Mouse (Mus musculus): Measurements from ENCODE around the gene Dus2. TPM values are rescaled to one million over a fixed set of nuclear protein-coding genes. Genes with fewer than 3 reads are reported as not detected.
A peak's percentile ranks its signal among the peaks of the same experiment; 100 is the strongest.
"Not testable (repeated sequence)": the region's sequence is repeated elsewhere in the genome, so short reads cannot be mapped to it uniquely, and the experiment has no call there.

The Dus2 gene
- polyA plus RNA-seq, 1 experiment from 2014 or later = 15.4 TPM

- ChIA-PET CTCF (interaction anchor here (0.6 to 0.8 kb wide), 2 partner anchors 26 to 177 kb away, joined by 3 read pairs; no protein-coding TSS in a partner anchor), POLR2A (interaction anchor here (0.6 to 0.7 kb wide), 3 partner anchors 19 to 521 kb away, joined by 3 to 4 read pairs (median 3); no protein-coding TSS in a partner anchor)
- in situ Hi-C loops (cut with MboI; ENCODE audit: low pct_unique_long_range_greater_than_20kb) = no loop called here
- TF ChIP-seq CTCF (IDR thresholded peaks at IDR 0.05) = no peak
- H3K27me3 ChIP-seq = no peaks in the 10 kb centered on the region
- DNase-seq (ENCODE audit: low read depth, low spot score) (no peak), ATAC-seq (no peak)
These were observed 26.5 kb upstream of the Dus2 start for GRCm38 (mm10) chr8:105964506-105965265.

GRCm38 (mm10) chr8:105965266-105965904 is 25.8 kb upstream of the Dus2 start:
- POLR2A ChIA-PET = no interaction called here
- DNase-seq (ENCODE audit: low read depth, low spot score) (no peak), ATAC-seq (peak; percentile 52)
- TF ChIP-seq CTCF (IDR thresholded peaks at IDR 0.05) = no peak
- CTCF ChIA-PET = no interaction called here
- H3K27me3 ChIP-seq = no peaks in the 10 kb centered on the region
- in situ Hi-C loops (cut with MboI; ENCODE audit: low pct_unique_long_range_greater_than_20kb) = no loop called here

- in situ Hi-C loops (cut with MboI; ENCODE audit: low pct_unique_long_range_greater_than_20kb) = no loop called here
- DNase-seq (ENCODE audit: low read depth, low spot score) (no peak), ATAC-seq (peak; percentile 61)
- no peaks in the 10 kb centered on the region for H3K27me3 ChIP-seq
- no peak for TF ChIP-seq CTCF (IDR thresholded peaks at IDR 0.05)
- POLR2A ChIA-PET = interaction anchor here (0.6 kb wide), 1 partner anchor 27 kb away, joined by 4 read pairs; no protein-coding TSS in a partner anchor
- CTCF ChIA-PET = no interaction called here
These were observed 25.2 kb upstream of the Dus2 start, which contains the start of gene Slc12a4 for GRCm38 (mm10) chr8:105965905-105966341. TSS of gene Slc12a4 (minus strand) at chr8:105966097.

DNA sequence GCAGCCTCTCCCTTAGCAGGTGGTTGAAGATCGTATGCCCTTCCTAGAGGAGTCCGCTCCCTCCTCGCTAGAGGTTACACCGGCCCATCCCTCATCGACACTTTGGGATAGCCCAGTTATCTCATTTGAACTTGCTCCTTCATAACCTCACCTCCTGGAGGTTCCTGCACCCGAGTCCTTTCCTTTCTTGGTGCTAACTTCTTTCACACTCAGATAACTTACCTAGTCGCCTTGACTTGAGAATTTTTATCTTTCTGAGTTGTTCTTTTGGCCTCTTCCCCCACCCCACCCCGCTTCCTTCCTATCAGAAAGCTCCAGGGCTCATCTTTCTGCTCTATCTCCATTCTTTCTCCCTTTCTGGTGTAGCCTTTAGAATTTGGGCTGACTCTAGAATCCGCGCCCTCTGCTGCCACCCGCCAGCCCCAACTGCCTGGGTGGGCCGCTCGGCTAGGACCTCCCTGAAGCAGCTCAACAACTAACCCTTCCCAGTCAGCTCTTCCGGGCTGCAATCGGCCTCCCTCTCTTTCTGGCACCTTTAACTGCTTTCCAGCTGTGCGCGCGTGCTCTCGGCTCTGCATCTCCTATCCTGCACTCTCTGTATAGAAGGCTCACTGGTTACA is 24.3 kb upstream of the Dus2 start:
- in situ Hi-C loops (cut with MboI; ENCODE audit: low pct_unique_long_range_greater_than_20kb) = no loop called here
- CTCF ChIA-PET = interaction anchor here (1.2 kb wide), 1 partner anchor 8 kb away, joined by 6 read pairs; no protein-coding TSS in a partner anchor
- DNase-seq (ENCODE audit: low read depth, low spot score) = no peak
- POLR2A ChIA-PET = interaction anchor here (0.6 kb wide), 1 partner anchor 28 kb away, joined by 4 read pairs; no protein-coding TSS in a partner anchor
- ATAC-seq = no peak
- no peaks in the 10 kb centered on the region for H3K27me3 ChIP-seq
- no peak for TF ChIP-seq CTCF (IDR thresholded peaks at IDR 0.05)

- TF ChIP-seq CTCF (IDR thresholded peaks at IDR 0.05) = no peak
- in situ Hi-C loops (cut with MboI; ENCODE audit: low pct_unique_long_range_greater_than_20kb) = no loop called here
- DNase-seq (ENCODE audit: low read depth, low spot score) (no peak), ATAC-seq (no peak)
- POLR2A ChIA-PET = no interaction called here
- CTCF ChIA-PET = no interaction called here
- H3K27me3 ChIP-seq = no peaks in the 10 kb centered on the region
These were observed 21.8 kb upstream of the Dus2 start for GRCm38 (mm10) chr8:105969367-105969766.

- POLR2A ChIA-PET = interaction anchor here (0.7 kb wide), 1 partner anchor 88 kb away, joined by 3 read pairs; no protein-coding TSS in a partner anchor
- in situ Hi-C loops (cut with MboI; ENCODE audit: low pct_unique_long_range_greater_than_20kb) = no loop called here
- CTCF ChIA-PET = no interaction called here
- TF ChIP-seq CTCF (IDR thresholded peaks at IDR 0.05) = no peak
- ATAC-seq = no peak
- no peaks in the 10 kb centered on the region for H3K27me3 ChIP-seq
- DNase-seq (ENCODE audit: low read depth, low spot score) = no peak
These were observed 20.0 kb upstream of the Dus2 start for GRCm38 (mm10) chr8:105971019-105971720.

- no peak for ATAC-seq
- in situ Hi-C loops (cut with MboI; ENCODE audit: low pct_unique_long_range_greater_than_20kb) = no loop called here
- ChIA-PET CTCF (no interaction called here), POLR2A (no interaction called here)
- no peak for TF ChIP-seq CTCF (IDR thresholded peaks at IDR 0.05)
- DNase-seq (ENCODE audit: low read depth, low spot score) = no peak
- H3K27me3 ChIP-seq = no peaks in the 10 kb centered on the region
These were observed 15.8 kb upstream of the Dus2 start for GRCm38 (mm10) chr8:105975363-105975762.

DNA sequence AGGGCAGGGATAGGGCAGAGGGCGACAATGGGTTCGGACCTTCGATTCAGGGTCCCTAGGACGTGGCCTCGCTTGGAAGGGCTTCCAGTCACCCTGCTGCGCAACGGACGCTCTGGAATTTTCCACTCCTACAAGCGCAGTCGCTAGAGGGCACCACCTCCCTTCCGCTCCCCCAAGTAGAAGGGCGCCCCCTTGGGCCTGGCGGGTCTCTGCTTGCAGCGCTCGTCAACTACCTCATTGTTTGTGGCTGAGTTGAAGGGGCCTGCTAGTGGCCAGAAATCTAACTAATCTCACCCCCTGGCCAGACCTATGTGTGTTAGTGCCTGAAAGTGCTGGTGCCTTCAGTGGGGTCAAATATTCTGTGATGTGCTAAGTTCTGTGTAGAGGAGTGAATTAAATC is 11.8 kb upstream of the Dus2 start, which contains the start of gene Dpep3:
Gene Dpep3, minus strand, starts transcription at position 105 of the 400 bp plus-strand sequence.
- DNase-seq (ENCODE audit: low read depth, low spot score) = no peak
- POLR2A ChIA-PET = no interaction called here

GRCm38 (mm10) chr8:105981146-105981545 is 10.0 kb upstream of the Dus2 start:
- TF ChIP-seq CTCF (IDR thresholded peaks at IDR 0.05) = no peak
- ATAC-seq (no peak), DNase-seq (ENCODE audit: low read depth, low spot score) (no peak)
- in situ Hi-C loops (cut with MboI; ENCODE audit: low pct_unique_long_range_greater_than_20kb) = no loop called here
- peaks cover 5% of the 10 kb centered on the region for H3K27me3 ChIP-seq
- POLR2A ChIA-PET = interaction anchor here (0.8 kb wide), 1 partner anchor 37 kb away, joined by 3 read pairs; no protein-coding TSS in a partner anchor
- CTCF ChIA-PET = no interaction called here

More for the DNA sequence above, 11.8 kb upstream of the Dus2 start, which contains the start of gene Dpep3:
- in situ Hi-C loops (cut with MboI; ENCODE audit: low pct_unique_long_range_greater_than_20kb) = no loop called here
- TF ChIP-seq CTCF (IDR thresholded peaks at IDR 0.05) = no peak
- peaks cover 5% of the 10 kb centered on the region for H3K27me3 ChIP-seq
- no peak for ATAC-seq
- CTCF ChIA-PET = no interaction called here

DNA sequence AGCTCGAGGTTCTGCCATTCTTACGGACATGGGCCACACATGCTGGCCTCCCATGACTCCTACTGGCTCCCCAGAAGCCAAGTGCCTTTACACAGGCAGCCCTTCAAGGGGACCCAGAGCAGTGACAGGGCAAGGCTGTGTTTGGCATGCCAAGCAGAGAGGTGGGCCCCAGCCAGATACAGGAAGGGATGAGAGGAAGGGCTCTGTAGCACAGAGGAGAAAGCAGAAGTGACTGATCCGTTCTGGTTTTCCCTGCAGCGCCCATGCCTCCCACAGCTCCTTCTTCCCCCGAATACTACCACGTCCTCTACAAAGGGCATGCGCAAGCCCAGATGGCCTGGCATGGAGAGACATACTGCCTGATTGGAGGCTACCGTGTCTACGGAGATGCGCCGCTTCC is 7.7 kb upstream of the Dus2 start:
- ATAC-seq; CTCF ChIA-PET; H3K27me3 ChIP-seq; in situ Hi-C loops (cut with MboI; ENCODE audit: low pct_unique_long_range_greater_than_20kb); POLR2A ChIA-PET; DNase-seq (ENCODE audit: low read depth, low spot score): not testable (repeated sequence)
